Mouse (Mus musculus) urinary bladder, postnatal 25 days (tissue): ENCODE results near the gene Camk2g.

ENCODE experiments used
- DNase-seq: peaks from one replicate; pipeline ENCODE4 v3.0.0; 2022; ENCODE audit warnings: low spot score

The Camk2g gene

DNA sequence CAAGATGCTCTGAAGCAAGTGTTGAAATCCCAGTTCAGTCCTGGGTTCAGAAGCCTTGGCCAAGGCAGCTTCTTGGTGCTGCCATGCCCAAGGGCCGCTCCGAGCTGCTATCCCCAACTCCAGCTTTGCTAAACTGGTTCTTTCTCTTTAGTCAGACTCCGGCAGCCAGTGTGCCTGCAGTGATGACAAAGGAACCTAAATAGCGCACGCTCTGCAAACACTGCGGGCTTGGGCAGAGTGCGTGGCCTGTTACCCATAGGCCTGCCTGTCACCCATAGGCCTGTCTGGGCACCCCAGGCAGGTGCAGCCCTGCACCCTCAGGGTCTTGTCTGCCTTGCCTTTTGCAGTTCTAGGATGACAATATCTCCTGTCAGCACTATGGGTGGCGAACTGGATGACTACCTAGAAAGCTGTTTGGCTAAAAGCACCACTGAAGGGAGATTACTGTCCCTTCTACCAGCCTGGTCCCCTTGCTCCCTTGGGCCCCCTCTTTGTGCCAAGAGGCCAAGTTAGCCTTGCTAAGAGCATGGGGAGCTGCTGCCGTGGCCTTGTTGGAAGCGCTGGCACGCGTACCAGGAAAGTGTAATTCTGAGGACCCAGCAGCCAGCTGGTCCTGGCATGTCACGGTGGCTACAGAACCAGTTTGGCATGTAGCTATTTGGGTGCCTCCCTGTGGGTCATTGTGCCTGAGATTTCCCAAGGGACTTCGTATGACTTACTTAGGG is 12.4 kb upstream of the Camk2g start:
- peak; percentile 42 for DNase-seq

DNA sequence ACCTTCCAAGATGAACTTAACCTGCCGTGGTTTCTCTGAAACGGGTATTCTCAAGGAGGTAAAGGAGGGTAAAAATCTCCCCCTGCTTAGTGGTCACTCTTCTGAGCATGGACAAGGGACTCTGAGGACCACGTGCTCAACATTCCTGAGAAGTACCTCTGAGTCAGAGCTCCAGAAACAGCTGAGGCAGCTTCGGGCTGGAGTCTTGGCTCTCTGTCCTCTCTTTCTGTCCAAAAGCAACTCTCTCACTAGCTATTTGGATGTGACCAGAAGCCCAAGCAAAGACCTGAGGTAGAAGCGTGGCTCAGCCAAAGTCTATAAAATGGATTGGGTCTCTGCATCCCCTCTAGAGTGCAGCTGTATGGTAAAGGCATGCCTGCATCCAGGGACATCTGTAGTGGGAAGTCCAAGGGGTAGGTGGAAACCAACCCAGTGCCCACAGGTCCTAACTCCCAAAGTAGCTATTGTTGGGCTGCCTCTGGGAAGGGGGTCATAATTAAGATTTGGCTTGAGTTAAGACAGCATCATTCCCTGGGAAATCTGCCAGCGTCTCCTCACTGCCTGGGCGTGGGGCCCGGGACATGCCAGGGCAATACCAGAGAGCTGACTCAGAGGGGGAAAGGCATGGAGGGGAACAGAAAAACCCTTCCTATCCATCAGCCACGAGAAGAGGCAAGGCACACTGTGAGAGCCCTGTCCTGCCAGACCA is 11.2 kb upstream of the Camk2g start:
- peak; percentile 84 for DNase-seq

DNA sequence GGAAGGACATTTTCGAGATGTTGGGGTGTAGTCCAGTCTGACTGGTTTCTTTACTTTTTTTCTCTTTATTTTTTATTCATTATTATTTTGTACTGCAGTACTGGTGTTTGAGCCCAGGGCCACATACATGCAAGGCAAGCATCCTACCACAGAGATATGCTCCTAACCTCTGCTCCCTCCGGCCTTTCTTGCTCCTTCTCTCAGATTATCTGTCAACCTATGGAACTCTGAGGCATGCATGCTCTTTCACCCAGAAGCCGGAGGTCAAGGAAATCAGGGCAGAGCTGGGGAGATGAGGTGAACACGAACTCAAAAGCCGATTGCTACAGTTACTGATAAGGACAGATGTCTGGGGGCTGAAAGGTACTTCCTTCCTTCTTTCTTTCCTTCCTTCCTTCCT is 10.6 kb upstream of the Camk2g start:
- DNase-seq: no peak

DNA sequence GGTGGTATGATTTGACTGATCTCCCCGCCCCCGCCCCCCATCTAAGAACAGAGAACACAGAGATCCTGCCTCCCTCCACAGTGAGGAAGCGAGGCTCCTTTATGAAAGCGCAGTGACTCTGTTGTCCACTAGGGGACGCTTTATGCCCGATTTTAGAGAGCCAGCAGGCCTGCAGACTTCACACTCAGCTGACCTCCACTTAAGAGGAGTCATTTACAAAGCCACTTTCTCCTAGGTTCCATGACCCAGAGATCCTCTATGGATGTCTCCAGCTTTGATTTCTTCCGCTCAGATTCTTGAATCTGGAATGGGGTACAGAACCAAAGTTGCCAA is 9.7 kb upstream of the Camk2g start:
- peak; percentile 72 for DNase-seq

DNA sequence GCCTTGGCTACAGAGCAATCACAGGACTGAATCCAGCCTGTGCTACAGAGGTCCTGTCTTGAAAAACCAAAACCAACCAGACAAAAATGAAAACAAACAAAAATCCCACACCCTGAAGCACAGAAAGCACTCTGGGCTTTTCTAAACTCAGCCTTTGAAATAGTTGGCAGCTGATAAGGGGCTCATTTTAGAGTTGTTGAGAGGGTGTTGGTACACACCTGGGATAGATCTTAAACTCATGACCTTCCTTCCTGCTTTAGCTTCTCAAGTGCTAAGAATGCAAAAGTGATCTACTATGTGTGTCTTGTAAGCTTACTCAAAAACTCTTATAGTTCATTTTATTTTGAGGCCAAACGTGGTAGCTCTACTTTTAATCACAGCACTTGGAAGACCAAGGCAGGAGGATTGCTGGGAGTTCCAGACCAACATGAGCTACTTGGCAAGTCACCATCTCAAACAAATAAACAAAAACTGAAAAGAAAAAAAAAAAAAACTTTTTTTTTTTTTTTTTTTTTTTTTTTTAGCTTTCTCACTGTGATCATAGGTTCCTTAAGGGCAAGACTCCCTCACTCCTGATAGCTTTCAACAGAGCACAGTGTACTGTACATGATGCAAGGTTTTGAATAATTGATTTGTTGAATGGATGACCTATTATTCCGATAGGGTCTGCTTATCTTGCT is 9.2 kb upstream of the Camk2g start:
- DNase-seq: no peak

DNA sequence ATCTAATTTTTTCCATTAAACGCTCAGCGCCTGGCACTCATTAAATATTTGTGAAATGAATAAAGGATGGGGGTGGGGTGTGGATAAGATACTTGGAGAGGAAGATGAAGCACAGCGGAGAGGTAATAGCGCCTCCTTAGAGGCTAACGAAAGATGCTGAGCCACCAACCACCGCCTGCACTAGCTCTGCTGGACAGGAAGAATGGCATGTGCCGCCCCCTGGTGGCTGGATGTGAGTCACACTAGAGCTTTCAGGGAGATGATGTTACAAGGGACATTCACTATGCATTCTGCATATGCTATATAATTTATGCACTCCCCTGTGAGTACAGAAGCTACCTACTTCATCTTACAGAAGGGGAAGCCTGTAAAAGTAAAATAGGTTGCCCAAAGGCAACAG is 4.9 kb upstream of the Camk2g start:
- peak; percentile 94 for DNase-seq

DNA sequence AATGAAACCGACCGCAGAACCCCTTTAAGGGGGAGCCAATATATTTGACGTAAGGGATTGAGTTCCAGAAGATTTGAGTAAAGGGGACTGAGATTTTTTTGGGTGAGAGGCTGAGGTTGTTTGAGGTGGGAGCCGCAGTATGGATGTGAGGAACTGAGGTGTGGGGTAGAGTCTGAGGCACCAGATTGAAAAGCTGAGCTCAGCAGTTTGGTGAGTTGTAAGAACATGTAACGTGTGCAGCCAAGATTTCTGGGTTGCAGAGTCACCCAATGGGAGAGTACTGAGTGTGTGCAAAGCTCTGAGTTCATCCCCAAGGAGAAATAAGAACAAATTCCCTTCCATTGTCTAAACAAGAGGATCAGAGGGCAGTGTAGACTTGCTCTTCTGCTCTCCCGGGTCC is 4.4 kb upstream of the Camk2g start:
- no peak for DNase-seq

DNA sequence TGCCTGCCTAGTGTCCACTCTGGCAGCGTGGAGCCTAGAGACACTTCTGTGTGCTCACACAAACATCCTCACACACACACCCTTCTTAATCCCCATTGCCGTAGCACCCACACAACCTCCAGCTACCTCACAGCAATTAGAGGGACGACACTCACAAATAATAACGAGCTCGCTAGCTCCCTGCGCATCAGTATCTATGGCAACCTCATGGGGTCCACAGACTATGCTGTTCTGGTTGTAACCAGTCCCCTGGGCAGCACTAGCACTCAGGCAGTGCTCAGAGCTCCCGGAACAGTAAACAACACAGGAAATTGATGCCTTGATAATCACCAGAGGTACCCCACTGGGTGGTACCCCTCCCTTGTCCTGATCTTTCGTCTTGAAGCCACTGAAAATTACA is 2.8 kb upstream of the Camk2g start:
- DNase-seq: no peak

DNA sequence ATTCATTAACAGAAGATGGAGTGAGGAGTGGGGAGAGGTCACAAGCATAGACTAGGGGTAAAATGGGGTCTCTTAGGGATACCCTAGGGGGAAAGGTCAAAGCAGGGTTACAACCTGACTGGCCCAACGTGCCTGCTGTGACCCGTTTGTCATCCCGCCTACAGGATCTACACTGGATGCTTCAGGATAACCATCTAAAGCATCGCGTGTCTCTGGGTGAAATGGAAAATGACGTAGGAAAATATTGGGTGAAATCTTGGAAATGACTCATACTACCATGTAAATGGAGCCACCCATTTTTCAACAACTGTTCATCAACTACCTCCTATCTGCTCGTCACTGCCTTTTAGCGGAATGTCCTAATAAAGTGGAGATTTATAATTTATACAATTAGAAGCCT is 2.3 kb upstream of the Camk2g start:
- no peak for DNase-seq

DNA sequence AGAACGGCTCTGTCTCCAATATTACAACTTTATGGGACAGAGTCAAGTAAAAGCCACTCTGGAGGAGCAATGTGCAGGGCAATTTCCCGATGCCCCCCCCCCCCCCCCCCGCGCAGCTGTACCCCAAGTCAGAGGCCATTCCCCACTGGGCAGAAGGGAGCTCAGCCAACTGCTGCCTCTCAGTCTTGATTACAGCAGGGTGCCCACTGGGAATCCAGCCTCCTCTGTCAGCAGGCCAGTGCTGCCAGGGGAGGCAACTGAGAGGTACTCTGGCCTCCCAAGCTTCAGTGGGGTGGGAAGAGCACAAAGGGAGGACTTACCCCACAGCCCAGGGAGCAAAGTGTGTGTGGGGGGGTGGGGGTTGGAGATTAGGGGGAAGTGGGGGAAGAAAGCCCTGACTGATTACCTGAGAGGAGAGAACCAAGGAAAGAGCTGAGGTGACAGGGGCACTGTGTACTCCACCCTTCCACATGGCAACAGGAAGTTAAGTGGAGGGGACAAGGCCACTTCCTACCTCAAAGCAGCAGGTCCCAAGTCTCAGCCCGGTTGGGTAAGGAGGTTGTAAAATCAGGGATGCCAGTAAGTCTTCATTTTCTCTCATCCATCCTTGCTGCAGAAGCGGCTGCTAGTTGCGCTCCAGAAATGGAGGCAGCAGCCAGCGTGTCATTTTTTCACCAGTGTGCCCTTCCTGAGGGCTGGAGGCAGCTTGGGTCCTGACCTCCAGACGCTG is 1.7 kb upstream of the Camk2g start:
- DNase-seq: no peak

DNA sequence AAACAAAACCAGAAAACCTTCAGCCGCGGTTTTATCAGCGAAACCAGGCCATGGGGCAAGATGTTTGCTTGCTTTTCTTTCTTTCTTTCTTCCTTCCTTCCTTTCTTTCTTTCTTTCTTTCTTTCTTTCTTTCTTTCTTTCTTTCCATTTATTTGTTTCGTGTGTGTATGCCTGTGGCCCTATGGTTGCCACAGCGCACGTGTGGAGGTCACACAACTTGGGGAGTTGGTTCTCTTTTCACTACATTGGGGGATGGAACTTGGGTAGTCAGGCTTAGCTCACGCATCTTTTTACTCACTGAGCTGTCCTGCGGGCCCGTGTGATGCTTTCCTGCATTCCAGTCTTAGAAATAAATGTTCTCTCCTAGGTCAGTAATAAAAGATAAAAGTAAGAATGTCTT is 701 bp upstream of the Camk2g start:
- no peak for DNase-seq

DNA sequence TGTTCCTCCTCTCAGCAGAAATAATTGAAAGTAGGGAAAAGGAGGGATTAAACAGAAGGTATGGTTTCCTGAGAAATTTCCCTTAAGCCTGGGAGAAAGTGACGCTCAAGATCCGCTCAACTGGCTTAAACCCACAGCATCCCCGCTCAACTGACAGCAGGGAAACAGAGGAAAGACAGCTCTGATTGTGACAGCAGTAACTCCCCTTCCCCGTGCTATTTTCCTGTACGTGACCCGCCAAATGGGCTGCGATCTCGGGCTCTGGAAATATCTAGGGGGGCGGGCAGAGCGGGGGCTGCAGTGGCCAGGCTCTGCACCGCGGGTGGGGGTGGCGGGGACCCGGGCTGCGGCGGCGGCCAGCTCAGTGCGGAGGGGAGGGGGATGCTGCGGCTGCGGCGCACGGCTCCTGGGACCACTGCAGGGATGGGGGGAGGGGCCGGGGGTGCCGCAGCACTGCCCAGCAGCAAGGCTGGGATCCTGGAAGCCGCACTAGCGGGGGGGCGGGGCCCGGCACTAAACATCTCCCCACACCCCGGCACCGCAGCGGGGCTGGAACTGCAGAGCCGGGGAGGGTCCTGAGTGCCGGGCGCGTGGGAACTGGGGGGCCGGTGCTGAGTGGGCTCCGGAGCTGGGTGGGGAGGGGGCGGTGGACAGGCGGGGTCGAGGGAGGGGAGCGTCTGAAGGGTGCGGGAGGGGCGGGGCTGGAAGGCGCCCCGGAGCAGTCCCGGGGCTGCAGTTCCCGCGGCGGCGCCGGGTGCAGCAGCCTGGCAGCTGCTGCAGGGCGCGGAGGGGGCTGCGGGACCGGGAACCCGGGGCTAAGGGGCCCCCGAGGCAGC is 748 bp downstream of the Camk2g start:
- no peak for DNase-seq

DNA sequence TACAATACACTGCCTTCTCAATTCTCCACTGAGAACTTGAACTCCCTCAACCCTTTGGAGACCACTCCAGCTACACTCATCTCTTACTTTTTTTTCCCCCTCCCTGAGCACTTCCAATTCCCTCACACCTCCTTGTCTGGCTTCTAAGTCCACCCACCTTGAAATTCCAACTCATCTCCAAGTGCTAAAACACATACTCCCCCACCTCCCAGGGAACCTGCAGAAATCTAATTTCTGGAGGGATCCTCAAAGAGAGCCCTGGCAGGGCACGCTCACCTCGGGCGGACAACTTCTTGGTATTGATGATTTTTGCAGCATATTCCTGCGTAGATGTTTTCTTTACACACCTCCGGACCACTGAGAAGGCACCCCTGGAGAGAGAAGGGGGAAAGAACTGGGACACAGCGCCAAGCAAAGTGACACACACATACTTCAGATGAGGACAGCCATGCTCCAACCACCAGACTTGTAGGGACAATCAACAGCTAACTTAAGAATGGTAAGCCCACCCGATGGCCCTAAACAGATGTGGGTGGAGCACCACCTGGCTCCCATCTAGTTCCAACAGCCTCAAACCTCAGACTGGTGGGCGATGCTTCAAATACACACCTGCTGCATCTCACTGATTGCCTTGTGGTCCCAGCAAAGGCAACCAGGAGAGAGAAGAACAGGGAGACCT is 1.5 kb downstream of the Camk2g start:
- no peak for DNase-seq

DNA sequence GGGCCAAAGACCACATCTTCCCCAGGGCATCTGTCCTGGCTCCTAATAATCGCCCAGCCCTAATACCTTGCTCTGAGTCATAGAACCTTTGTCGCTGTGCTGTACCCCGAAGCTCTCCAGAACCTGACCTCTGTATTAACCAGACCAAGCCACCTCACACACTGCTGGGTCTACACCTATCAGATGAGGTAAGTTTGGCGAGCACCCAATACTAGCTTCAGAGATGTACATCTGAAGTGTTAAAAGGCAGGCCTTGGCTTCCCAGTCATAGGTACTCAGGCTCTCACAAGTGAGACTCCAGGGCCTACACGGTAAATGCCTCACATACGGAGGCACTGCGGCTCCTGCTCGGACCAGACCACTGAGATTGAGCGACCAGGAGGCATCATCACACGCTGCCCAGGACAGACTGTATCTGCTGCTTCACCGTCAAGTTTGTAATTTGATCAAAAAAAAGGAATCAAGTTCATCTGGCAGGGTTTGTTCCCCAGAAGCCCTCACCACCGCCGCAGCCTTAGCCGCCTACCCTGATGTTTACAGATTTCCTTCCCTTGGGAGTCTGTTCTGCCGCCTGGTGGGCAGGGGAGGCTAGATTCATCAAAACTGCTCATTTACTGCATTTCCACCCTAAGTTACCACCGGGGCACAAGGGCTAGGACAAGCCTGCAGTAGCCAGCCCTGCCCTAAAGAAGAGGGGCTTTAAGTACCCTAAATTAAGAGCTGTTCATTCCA is 2.2 kb downstream of the Camk2g start:
- DNase-seq: no peak

DNA sequence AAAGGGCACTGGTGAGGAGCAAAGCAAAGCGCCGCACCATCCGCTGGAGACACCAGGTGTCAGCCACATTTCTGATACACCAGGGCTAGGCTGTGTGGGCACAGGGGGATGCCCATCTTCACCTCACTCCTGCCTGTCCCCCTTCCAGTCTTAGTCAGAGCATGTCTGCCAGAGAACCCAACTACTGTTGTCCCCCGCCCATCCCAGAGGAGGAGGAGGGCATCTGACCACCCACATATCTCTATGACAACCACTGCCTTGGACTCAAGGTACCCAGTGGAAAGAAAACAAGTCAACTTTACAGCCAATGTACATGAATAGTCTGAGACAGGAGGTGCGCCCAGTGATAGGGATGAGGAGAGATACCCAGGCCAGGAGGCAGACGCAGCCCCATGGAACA is 2.9 kb downstream of the Camk2g start:
- DNase-seq: no peak

DNA sequence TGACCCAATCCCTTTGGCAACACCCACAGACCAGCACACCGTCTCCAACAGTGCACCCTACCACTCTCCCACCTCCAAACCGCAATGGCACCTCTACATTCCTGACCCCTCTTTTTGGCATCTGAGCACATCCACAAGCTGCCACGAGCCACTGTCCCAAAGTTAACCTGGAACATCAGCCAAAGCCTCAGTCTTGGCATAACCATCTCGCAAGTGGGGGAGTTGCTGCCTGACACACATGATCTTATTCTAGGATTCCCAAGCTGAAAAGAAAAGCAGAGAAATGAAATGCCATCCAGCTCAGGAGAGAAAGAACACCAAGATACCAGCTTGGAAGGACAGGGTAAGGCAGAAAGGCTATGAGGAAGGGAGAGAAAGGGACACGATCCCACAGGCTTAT is 3.4 kb downstream of the Camk2g start:
- no peak for DNase-seq

DNA sequence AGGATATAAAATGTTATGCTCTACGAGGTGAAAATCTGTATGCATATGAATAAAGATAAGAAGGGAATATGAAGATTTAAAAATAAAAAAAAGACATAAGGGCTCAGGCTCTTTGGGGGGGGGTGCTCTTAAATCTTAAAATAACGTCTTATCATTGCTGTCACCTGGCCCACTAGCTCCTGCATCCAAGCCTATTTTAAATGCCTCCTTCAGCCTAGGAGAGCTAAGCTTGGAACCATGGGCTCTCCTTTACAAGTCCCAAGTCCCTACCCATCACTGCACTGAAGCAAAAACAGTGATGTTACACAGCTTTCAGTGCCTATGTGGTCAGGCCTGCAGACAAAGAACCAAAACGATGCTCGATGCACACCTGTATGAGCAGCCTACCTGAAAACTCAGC is 4.3 kb downstream of the Camk2g start:
- DNase-seq: no peak

DNA sequence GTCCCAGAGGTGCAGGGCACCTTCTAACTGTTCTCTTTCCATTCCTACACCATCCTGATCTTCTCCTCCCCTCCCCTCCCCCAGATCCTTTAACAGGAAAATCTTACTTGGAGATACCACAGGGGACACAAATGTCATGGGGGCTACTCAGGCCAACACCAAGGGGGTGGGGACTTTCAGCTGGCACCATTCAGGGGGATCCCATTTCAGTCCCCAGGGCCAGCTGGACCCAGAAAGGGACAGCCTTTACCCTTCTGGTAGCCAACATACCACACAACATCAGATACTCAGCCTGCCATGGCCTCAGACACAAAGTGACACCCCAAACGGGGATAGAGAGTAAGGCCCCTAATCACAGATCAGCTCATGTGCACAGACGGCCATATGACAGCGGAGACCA is 5.7 kb downstream of the Camk2g start:
- no peak for DNase-seq

DNA sequence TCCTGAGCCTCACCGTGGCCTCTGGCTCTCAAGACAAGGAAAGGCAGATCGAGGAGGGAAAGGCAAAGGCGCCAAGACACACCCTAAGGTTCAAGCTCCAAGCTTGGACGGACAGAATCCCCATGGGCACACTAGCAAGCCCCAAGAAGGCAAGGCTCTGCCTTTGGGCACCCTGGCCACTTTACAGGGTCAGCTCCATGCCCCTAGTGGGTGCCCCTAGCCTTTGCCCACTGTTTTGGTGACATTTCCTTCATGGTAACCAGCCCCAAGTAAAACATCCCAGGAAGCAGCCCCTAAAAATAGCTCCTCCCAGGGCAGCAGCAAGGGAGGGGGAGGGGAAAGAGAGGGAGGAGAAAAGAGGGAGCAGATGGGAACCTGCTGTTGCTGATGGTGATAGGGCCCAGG is 7.3 kb downstream of the Camk2g start:
- DNase-seq: no peak

DNA sequence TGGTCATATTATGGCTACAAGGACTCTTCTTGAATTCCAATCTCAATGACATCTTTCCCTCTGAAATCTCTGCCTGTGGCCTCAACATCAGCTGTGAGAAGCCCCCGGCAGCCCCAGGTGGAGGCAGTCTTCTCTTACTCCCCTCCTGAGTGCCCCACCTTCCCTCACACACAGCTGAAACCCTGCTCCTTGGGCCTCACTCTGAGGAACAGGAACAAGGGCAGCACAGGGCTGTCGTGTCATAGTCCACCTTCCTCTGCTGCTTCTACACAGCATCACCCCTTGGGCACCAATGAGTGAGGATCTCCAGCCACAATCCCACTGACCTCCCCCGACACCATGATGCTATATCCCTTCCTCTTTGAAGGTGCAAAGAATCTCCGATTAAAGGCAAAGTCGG is 7.9 kb downstream of the Camk2g start:
- DNase-seq: no peak

DNA sequence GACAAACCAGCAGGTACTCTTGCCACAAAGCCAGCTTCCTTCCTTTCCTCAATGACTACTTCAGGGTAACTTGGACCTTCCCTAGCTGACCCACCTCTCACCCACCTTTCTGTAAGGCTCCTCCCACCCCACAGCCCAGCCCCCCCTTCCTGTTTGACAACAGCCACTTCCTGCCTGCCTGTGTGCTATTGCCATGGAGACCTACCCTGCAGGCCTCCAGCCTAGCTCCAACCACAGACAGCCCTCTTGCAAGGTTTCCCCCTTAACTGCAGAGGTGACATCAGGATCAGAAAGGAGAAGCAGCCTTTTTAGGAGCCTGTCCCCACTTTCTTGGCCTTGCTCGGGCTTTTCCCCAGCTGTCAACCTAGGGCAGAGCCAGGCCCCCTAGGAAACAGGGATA is 8.7 kb downstream of the Camk2g start:
- no peak for DNase-seq
